Mouse (Mus musculus) ES-E14 (cell line): Measurements from ENCODE around the gene Csrp1. TPM values are rescaled to one million over a fixed set of nuclear protein-coding genes. Genes with fewer than 3 reads are reported as not detected.

ENCODE experiments used
- DNase-seq: peaks from one replicate; pipeline ENCODE4 v3.0.0-alpha.2; 2013; ENCODE audit warnings: low read depth, low spot score
- H3K27ac ChIP-seq: 2 replicates; pipeline ENCODE4 v1.5.1; 2012; ENCODE audit warnings: low read depth, mild to moderate bottlenecking, low read length, moderate library complexity, mixed read lengths; ENCODE audit not compliant: poor library complexity, insufficient read depth, severe bottlenecking
- H3K36me3 ChIP-seq: 2 replicates; pipeline ENCODE4 v1.6.1; 2012; ENCODE audit warnings: mild to moderate bottlenecking, low read length, moderate library complexity, mixed read lengths; ENCODE audit not compliant: control insufficient read depth, poor library complexity, insufficient read depth, severe bottlenecking
- H3K4me1 ChIP-seq, 2 experiments: fragments of 150-350 bp in 1 of 2; sonication (generic) in 1 of 2; 2 replicates each; pipeline ENCODE4 v1.6.1; 2012; ENCODE audit warnings: low read length in 2 of 2, mild to moderate bottlenecking in 1 of 2, mixed read lengths in 1 of 2; ENCODE audit not compliant: control insufficient read depth in 2 of 2, insufficient read depth in 2 of 2, poor library complexity in 1 of 2
- H3K4me3 ChIP-seq, 2 experiments: fragments of 150-350 bp in 1 of 2; sonication (generic) in 1 of 2; 2 replicates each; pipeline ENCODE4 v1.5.1; 2012; ENCODE audit warnings: low read length in 2 of 2, low read depth in 1 of 2, mild to moderate bottlenecking in 1 of 2, mixed read lengths in 1 of 2; ENCODE audit not compliant: insufficient read depth in 1 of 2, poor library complexity in 1 of 2, severe bottlenecking in 1 of 2
- H3K9ac ChIP-seq: 2 replicates; pipeline ENCODE4 v1.6.1; 2012; ENCODE audit warnings: low read depth, mild to moderate bottlenecking, low read length, mixed read lengths; ENCODE audit not compliant: poor library complexity, insufficient read depth, severe bottlenecking
- H3K9me3 ChIP-seq: fragments of 150-350 bp; sonication (generic); 2 replicates; pipeline ENCODE4 v1.6.1; 2012; ENCODE audit warnings: low read depth, mild to moderate bottlenecking, low read length; ENCODE audit not compliant: control insufficient read depth, insufficient read depth
- CHD2 ChIP-seq: IDR thresholded peaks from 2 replicates; pipeline ENCODE4 v1.6.1; 2014; ENCODE audit warnings: mild to moderate bottlenecking, low read depth, low read length, inconsistent platforms
- HCFC1 ChIP-seq: IDR thresholded peaks from 2 replicates; pipeline ENCODE4 v1.6.1; 2012; ENCODE audit warnings: low read length, inconsistent platforms, borderline replicate concordance; ENCODE audit not compliant: insufficient read depth
- MAFK ChIP-seq: IDR thresholded peaks from 2 replicates; pipeline ENCODE4 v1.6.1; 2014; ENCODE audit warnings: mild to moderate bottlenecking, low read depth, low read length, inconsistent platforms; ENCODE audit not compliant: insufficient read depth
- ZC3H11A ChIP-seq: IDR thresholded peaks from 2 replicates; pipeline ENCODE4 v1.6.1; 2012; ENCODE audit warnings: low read depth, mild to moderate bottlenecking, inconsistent platforms, low read length, borderline replicate concordance
- ZNF384 ChIP-seq: IDR thresholded peaks from 2 replicates; pipeline ENCODE4 v1.6.1; 2012; ENCODE audit warnings: low read depth, low read length, inconsistent platforms
- in situ Hi-C, 2 experiments: fragments of 600-800 bp; cut with MboI; formaldehyde crosslinking; loops; one replicate each; pipeline ENCODE4 v1.15.1; 2025; ENCODE audit warnings: low sequenced_read_pairs in 2 of 2, inconsistent platforms in 1 of 2; ENCODE audit not compliant: unreplicated experiment in 2 of 2
- total RNA-seq: library from RNA; depleted of rRNA; stranded (reverse); fragments of 300-350 nt; gene quantifications from 2 replicates; pipeline ENCODE4 v1.2.3, GENCODE M21; 2012

The Csrp1 gene
- total RNA-seq, 1 experiment: 131 TPM

- peaks cover 5 to 15% of the 10 kb centered on the region in 2 experiments; a peak in 3 of 4 replicates for H3K4me1 ChIP-seq
- H3K9ac ChIP-seq: peak overlapping the region; percentile 93; the same call in 1 of the 2 replicates
- peak overlapping the region; percentile 82 to 98 for H3K4me3 ChIP-seq
- no peak overlapping the region for H3K27ac ChIP-seq
- DNase-seq: no peak
- in situ Hi-C loops: no loop called here
- H3K9me3 ChIP-seq: no peaks in the 10 kb centered on the region
- peaks cover 18% of the 10 kb centered on the region for H3K36me3 ChIP-seq
- TF ChIP-seq HCFC1 (no peak), CHD2 (no peak), ZC3H11A (no peak), ZNF384 (no peak), MAFK (no peak)
Measured at GRCm38 (mm10) chr1:135767324-135767890, 47.5 kb downstream of the Csrp1 start.

GRCm38 (mm10) chr1:135768400-135768799, 48.5 kb downstream of the Csrp1 start:
- peaks cover 2 to 15% of the 10 kb centered on the region in 2 experiments; a peak in 3 of 4 replicates for H3K4me1 ChIP-seq
- H3K4me3 ChIP-seq: peak overlapping the region in 1 of 2 experiments; percentile 98; a peak in 1 of 4 replicates
- DNase-seq: no peak
- no peaks in the 10 kb centered on the region for H3K9me3 ChIP-seq
- H3K36me3 ChIP-seq: peaks cover 18% of the 10 kb centered on the region
- H3K9ac ChIP-seq: no peak overlapping the region
- in situ Hi-C loops: no loop called here
- no peak overlapping the region for H3K27ac ChIP-seq
- TF ChIP-seq CHD2 (no peak), MAFK (no peak), ZNF384 (no peak), HCFC1 (no peak), ZC3H11A (no peak)

DNA sequence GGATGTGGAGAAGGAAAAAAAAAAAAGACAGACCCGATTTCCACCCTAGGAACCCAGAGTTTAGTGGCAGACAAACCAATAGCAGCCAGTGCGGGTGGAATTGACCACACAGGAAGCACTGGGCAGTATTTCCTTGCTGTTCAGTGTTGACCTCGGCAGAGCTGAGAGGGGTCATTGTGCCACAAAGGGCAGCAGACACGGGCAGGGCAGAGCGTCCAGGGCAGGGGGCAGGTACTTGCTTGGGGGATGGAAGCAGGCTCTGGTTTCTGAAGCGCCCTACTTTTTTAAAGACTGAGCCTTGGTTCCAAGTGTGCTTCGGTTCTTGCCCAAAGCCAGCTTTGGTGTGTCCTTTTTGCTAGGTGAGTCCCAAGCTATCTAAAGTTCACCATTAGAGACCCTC, 50.4 kb downstream of the Csrp1 start:
- no peak for DNase-seq
- Histone ChIP-seq H3K27ac (no peak overlapping the region), H3K4me1 (peaks cover 2 to 8% of the 10 kb centered on the region in 2 experiments; a peak in 3 of 4 replicates), H3K9ac (no peak overlapping the region), H3K9me3 (no peaks in the 10 kb centered on the region), H3K36me3 (peaks cover 18% of the 10 kb centered on the region), H3K4me3 (no peak overlapping the region)
- TF ChIP-seq ZNF384 (no peak), HCFC1 (no peak), MAFK (no peak), ZC3H11A (no peak), CHD2 (no peak)
- in situ Hi-C loops: no loop called here

- no peak overlapping the region for H3K9ac ChIP-seq
- in situ Hi-C loops: no loop called here
- peaks cover 18% of the 10 kb centered on the region for H3K36me3 ChIP-seq
- no peaks in the 10 kb centered on the region for H3K9me3 ChIP-seq
- peaks cover 0 to 4% of the 10 kb centered on the region in 2 experiments; a peak in 2 of 4 replicates for H3K4me1 ChIP-seq
- no peak for DNase-seq
- TF ChIP-seq CHD2 (no peak), HCFC1 (no peak), ZC3H11A (no peak), ZNF384 (no peak), MAFK (no peak)
- H3K27ac ChIP-seq: no peak overlapping the region
- H3K4me3 ChIP-seq: no peak overlapping the region
Measured at GRCm38 (mm10) chr1:135770896-135771572, 51.2 kb downstream of the Csrp1 start.

- Histone ChIP-seq H3K4me1 (peaks cover 0 to 4% of the 10 kb centered on the region in 2 experiments; a peak in 2 of 4 replicates), H3K4me3 (no peak overlapping the region), H3K9me3 (no peaks in the 10 kb centered on the region), H3K27ac (no peak overlapping the region), H3K9ac (no peak overlapping the region), H3K36me3 (peaks cover 18% of the 10 kb centered on the region)
- no peak for TF ChIP-seq ZNF384
- TF ChIP-seq MAFK: no peak
- TF ChIP-seq ZC3H11A: no peak
- TF ChIP-seq HCFC1: no peak
- no peak for TF ChIP-seq CHD2
- in situ Hi-C loops: no loop called here
- DNase-seq: no peak
Measured at GRCm38 (mm10) chr1:135771573-135771970, 51.7 kb downstream of the Csrp1 start.
